Mouse (Mus musculus) ovary, postnatal 36 days (tissue): ENCODE results near the gene Renbp.

Experiments used
- DNase-seq: peaks from one replicate; pipeline ENCODE4 v3.0.0; 2022; ENCODE audit warnings: low spot score, mixed read lengths

Renbp gene

GRCm38 (mm10) chrX:73921285-73921822, 9.3 kb downstream of the Renbp start:
- DNase-seq, result no peak

- no peak for DNase-seq
Observed at GRCm38 (mm10) chrX:73918631-73919030, 12.0 kb downstream of the Renbp start.

DNA sequence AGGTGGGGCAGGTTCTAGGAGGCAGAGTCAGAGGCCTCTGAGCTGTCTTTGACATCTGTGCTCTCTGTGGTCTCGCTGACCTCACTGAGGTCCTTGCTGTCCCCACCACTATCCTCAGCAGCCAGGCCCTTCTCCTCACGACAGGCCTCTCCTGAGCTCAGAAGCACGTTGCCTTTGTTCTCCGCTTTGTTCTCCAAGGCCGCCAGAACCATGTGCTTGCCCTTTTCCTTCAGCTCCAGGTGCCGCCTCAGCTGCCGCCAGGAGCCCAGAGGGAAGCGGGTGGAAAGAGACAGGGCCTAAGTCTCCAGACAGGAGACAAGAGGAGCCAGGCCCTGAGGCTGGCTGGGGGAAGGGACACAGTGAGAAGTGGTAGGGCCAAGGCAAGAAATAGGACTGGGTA, 13.7 kb downstream of the Renbp start:
- DNase-seq, result no peak

- peak; percentile 80 for DNase-seq
Observed at GRCm38 (mm10) chrX:73914827-73915703, 15.6 kb downstream of the Renbp start.

DNA sequence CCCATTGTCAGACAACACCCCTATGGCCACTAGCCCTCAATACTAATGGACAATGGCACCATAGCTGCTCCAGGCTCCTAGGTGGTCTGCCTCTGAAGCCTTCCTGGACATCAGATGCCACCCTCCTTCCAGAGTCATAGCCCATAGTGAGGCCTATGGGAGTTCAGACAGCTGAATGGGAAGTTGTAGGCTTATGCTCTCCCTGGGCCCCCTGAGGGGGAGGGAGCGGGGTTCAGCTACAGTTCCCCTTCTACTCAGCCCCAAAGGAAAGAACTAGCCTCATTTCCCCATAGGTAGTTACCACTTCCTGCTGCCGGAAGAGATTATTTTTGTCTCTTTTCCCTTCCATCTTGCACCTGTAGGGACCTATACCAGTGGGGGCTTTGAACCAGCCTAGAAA, 19.1 kb downstream of the Renbp start:
- DNase-seq, result no peak

DNA sequence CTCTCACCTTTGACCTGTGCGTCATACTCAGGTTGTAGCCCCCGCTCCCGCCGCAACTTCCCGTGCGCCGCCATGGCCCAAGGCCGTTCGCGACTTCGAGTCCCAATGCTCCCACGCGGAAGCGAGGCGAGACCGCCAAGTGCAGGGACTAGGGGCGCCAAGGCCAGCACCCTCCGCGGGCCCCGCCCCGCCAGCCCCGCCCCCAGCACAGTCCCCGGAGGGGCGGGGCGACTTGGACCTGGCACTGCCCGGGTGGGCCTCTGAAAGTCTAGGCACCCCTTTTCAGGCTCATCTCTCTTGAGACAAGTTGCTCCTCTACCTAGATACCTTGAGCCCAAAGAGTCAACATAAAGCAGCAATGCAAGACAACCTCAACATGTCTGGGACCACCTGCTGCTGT, 19.5 kb downstream of the Renbp start:
- peak; percentile 34 for DNase-seq

DNA sequence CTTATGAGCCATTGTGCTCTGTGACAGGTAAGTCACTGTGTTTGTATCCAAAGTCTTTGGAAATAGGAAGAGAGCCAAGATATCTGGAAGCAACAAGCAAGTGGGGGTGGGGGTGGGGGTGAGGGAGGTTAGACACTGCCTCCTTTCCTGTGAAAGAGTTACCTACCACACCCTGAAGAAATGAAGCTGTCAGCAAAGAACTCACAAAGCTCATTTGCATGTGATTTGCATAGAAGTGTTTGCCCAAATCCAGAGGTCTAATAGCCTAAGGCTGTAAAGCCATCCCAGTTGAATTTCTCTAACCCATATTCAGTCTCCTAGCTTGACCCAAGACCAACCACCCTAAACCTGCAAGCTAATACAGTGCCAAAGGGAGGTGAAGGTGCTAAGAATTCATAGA, 20.2 kb downstream of the Renbp start:
- no peak for DNase-seq

GRCm38 (mm10) chrX:73910049-73910448, 20.6 kb downstream of the Renbp start:
- DNase-seq, result no peak

DNA sequence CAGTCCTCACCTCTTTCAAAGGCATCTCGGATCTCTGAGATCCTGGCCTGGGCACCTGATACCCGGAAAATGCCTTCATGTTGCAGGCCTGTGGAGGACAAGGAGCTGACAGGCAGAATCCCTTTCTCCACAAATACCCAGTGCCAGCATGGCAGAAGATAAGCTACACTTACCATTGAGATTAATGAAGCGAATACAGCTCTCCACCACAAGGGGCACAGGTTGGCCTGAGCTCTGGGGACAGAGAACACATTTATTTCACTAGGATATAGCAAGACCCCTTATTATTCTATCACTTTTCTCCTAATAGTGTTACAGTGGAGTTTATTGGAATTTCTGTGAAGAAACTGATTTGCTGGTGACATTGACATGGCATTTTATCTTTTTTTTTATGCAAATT, 32.7 kb downstream of the Renbp start:
- DNase-seq, result no peak

- DNase-seq, result peak; percentile 41
Observed at GRCm38 (mm10) chrX:73895719-73896118, 34.9 kb downstream of the Renbp start, which contains the start of gene L1cam. Gene L1cam (minus strand): TSS chrX:73896105.

- no peak for DNase-seq
Observed at GRCm38 (mm10) chrX:73892833-73893232, 37.8 kb downstream of the Renbp start.

DNA sequence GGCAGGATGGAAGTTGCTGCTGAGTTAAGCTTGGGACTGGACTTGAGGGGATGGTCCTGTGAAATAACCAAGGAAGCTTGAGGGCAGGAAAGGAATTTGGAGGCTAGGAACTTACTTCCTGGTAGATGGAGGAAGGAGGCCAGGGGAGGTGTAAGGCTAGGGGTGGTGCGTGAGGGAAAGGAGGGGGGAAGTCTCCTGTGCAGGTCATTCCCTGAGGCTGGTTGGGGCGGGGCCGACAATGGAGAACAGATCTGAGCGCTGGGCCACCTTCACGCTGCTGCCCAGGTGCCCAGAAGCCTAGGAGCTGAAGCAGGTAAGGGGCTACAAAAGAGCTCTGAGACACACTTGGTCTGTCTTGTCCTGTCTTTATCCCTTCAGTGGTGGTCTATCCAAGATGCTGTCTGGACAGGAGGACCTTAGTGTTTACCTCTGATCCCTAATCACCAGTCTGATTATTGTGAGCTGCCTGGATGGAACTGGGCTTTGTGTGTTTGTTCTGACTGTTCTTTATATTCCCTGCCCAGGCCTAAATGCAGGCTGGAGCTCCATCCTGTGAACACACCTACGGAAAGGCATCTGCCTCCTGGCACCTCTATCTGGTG, 39.0 kb downstream of the Renbp start, which contains the start of gene Avpr2:
TSS of gene Avpr2 (plus strand) at position 552 of the 602 bp plus-strand sequence.
- DNase-seq, result no peak

DNA sequence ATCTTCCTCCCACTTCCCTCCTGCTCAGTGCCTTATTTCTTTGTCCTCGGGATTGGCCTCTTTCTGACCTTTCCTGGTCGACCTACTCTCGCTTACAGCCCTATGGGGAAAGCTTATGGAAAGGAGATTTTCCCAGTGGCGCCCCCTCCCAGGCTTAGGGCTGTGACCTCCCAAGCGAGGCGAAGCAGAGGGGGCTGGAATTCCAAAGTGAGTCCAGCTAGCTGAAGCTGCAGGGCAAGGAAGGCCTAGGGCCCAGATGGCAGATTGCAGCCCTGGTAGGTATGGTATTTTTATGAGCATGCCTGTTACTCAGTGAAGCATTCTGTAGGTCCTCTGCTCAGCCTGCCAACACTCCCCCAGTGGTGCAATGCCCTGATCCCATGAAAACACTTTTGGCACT, 49.2 kb downstream of the Renbp start:
- DNase-seq, result no peak

DNA sequence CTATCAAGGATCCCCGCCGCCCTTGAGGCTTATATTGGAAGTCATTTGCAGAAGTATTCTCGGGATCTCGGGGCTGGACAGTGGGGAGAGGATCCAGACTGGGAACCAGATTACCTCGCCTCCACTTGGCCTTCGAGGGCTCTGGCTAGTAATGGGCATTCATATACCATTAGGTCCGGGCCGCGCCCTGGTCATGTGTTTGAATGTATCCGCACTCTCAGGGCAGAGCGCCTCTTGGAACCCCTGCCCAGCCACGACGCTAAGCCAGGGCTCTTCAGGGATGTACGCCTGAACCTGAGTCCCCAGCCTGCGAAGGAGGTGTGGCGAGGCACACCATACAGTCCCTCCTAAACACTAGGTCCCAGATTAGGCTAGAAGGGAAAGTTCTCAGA, 49.6 kb downstream of the Renbp start:
- no peak for DNase-seq

- DNase-seq, result peak; percentile 14
Observed at GRCm38 (mm10) chrX:73880194-73881035, 50.2 kb downstream of the Renbp start.

- DNase-seq, result no peak
Observed at GRCm38 (mm10) chrX:73877014-73877413, 53.6 kb downstream of the Renbp start.

GRCm38 (mm10) chrX:73875881-73876280, 54.8 kb downstream of the Renbp start:
- DNase-seq, result no peak
